In the genomic region with DNA sequence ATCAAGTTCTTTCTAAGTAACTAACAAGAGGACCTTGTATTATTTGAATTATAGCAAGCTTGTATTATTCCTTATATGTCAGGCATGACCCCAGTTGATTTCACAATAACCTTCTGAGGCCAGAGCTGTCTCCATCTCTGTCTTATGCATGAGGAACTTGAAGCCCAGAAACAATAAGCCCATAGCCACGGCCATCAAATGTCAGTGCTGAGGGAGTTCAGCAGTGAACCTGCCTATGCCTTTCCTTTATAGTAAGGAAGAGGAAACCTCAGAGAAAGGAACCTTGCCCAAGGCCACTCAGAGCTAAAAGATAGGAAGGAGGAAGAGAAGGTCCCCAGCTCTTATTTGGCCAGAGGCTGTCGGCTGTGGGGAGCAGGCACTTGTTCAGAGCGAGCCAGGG, we compare ENCODE assay signal across 16 mouse cellular contexts.
"Had no signal": no experiment of that assay in that cellular context is flagged by ENCODE, and none has a peak within 500 bp of the region (broad histone marks: within the 10 kb centered on the region; RNA-seq: fewer than 3 reads in every experiment).

No protein-coding gene starts in this region.

- H3K36me3 ChIP-seq: liver, embryonic 15.5 days; midbrain, embryonic 13.5 days; midbrain, embryonic 15.5 days; neural tube, embryonic 12.5 days; stomach, embryonic 15.5 days had no signal

- H3K27me3 ChIP-seq: midbrain, embryonic 13.5 days; midbrain, embryonic 15.5 days; neural tube, embryonic 12.5 days; stomach, embryonic 15.5 days had no signal

- ATAC-seq: midbrain, embryonic 13.5 days; midbrain, embryonic 15.5 days had no signal

- H3K4me3 ChIP-seq: liver, embryonic 15.5 days; megakaryocyte, embryonic 14.5 days; midbrain, embryonic 13.5 days; midbrain, embryonic 15.5 days; neural tube, embryonic 12.5 days; stomach, embryonic 15.5 days had no signal

- H3K27ac ChIP-seq: liver, embryonic 15.5 days; midbrain, embryonic 13.5 days; midbrain, embryonic 15.5 days; neural tube, embryonic 12.5 days; stomach, embryonic 15.5 days; stomach, postnatal 0 days had no signal

- H3K9me3 ChIP-seq: liver, embryonic 15.5 days; midbrain, embryonic 13.5 days; midbrain, embryonic 15.5 days; neural tube, embryonic 12.5 days; stomach, embryonic 15.5 days had no signal

- H3K4me1 ChIP-seq: midbrain, embryonic 13.5 days; midbrain, embryonic 15.5 days; neural tube, embryonic 12.5 days had no signal

- H3K9ac ChIP-seq: liver, embryonic 15.5 days; lung, embryonic 14.5 days; midbrain, embryonic 13.5 days; midbrain, embryonic 15.5 days; neural tube, embryonic 12.5 days; stomach, embryonic 15.5 days had no signal

- DNase-seq: lung, adult 18-20 months; lung, embryonic 14.5 days; lung, postnatal 10 days; lung, postnatal 4 days; right cerebral cortex, postnatal 14 days; thymus, adult 2 months; thymus, postnatal 25 days; thymus, postnatal 4 days had no signal

- H3K4me2 ChIP-seq: liver, embryonic 15.5 days; lung, embryonic 14.5 days; midbrain, embryonic 11.5 days; midbrain, embryonic 13.5 days; midbrain, embryonic 15.5 days; neural tube, embryonic 12.5 days; stomach, embryonic 15.5 days had no signal
